Mouse (Mus musculus) spleen, adult 2 months (tissue): ENCODE results near the gene Npnt. TPM values are rescaled to one million over a fixed set of nuclear protein-coding genes. Genes with fewer than 3 reads are reported as not detected.

Experiments
- DNase-seq, 2 experiments: peaks; one replicate each; pipeline versions ENCODE4 v3.0.0 to v3.0.0-alpha.2; 2012 to 2021; ENCODE audit warnings: low spot score in 2 of 2, low read depth in 1 of 2
- H3K27ac ChIP-seq: fragments of 200-500 bp; 2 replicates; pipeline ENCODE4 v1.5.1; 2012; ENCODE audit warnings: low read length, inconsistent platforms; ENCODE audit not compliant: insufficient read depth
- H3K27me3 ChIP-seq: fragments of 200-500 bp; 2 replicates; pipeline ENCODE4 v1.6.1; 2012; ENCODE audit warnings: mild to moderate bottlenecking, moderate library complexity, low read length, inconsistent platforms; ENCODE audit not compliant: control insufficient read depth, insufficient read depth
- H3K36me3 ChIP-seq: fragments of 200-500 bp; 2 replicates; pipeline ENCODE4 v1.6.1; 2012; ENCODE audit warnings: mild to moderate bottlenecking, low read length, inconsistent platforms; ENCODE audit not compliant: control insufficient read depth, insufficient read depth
- H3K4me1 ChIP-seq: fragments of 200-500 bp; 2 replicates; pipeline ENCODE4 v1.6.1; 2011; ENCODE audit warnings: inconsistent platforms; ENCODE audit not compliant: control insufficient read depth, insufficient read depth, insufficient read length
- H3K4me3 ChIP-seq: fragments of 200-500 bp; 2 replicates; pipeline ENCODE4 v1.5.1; 2011; ENCODE audit warnings: mild to moderate bottlenecking, inconsistent platforms; ENCODE audit not compliant: insufficient read depth, insufficient read length; ENCODE audit errors: extremely low read depth
- CTCF ChIP-seq: fragments of 200-500 bp; IDR thresholded peaks from 2 replicates; pipeline ENCODE4 v1.5.1; 2011; ENCODE audit warnings: mild to moderate bottlenecking, inconsistent platforms; ENCODE audit not compliant: insufficient read depth, insufficient read length, insufficient replicate concordance; ENCODE audit errors: extremely low read depth
- POLR2A ChIP-seq: fragments of 200-500 bp; IDR thresholded peaks from 2 replicates; pipeline ENCODE4 v1.6.1; 2011; ENCODE audit warnings: low read depth, low read length, inconsistent platforms
- WGBS: fragments of 180-500 bp; shearing (Covaris S2); methylation state at CpG from one replicate; pipeline ENCODE4 v1.1.7; 2018; 5-methylcytosine and 5-hydroxymethylcytosine counted together
- polyA plus RNA-seq: library from polyadenylated mRNA; depleted of rRNA; stranded (reverse); fragments of >200 nt; gene quantifications from 2 replicates; pipeline ENCODE4 v1.2.3, GENCODE M21; 2012

Npnt gene
- polyA plus RNA-seq, 1 experiment: 42.8 TPM

DNA sequence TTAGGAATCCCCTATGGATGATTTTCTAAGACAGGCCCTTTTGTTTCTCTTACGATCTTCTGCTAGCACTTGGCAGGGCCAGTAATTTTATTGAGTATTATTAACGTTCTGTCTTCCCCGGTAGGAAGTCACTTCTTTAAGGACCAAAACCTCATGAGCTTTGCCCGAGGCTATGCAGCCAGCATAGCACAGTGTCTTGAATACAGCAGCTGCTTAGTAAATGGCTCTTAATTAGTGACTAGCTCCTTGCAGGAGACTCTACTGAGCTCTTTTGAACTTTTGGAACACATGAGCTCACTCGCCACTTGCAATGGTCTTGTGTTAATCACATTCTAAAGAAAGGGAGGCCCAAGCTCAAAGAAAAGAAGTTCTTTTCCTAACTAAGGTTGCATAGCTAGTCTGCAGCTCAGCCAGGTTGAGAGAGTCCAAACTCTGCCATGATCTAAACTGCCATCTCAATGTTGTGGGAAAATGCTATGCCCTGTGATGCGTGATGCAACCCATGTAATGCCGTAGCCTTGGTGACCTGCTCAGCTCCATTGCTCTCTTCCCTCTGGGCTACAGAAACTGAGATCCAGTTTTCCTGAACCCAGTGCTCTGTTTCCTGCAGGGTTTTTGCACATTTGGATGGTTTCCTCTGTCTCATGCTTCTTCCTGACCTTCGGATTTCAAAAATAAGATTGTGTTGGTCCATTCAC is 42.4 kb downstream of the Npnt start:
- no peaks in the 10 kb centered on the region for H3K36me3 ChIP-seq
- H3K4me1 ChIP-seq: no peaks in the 10 kb centered on the region
- no peak overlapping the region for H3K4me3 ChIP-seq
- DNase-seq: no peak
- TF ChIP-seq POLR2A (no peak), CTCF (no peak)
- 90% methylated on average over 8 of the region's 8 CpGs for WGBS
- H3K27me3 ChIP-seq: no peaks in the 10 kb centered on the region
- no peak overlapping the region for H3K27ac ChIP-seq

DNA sequence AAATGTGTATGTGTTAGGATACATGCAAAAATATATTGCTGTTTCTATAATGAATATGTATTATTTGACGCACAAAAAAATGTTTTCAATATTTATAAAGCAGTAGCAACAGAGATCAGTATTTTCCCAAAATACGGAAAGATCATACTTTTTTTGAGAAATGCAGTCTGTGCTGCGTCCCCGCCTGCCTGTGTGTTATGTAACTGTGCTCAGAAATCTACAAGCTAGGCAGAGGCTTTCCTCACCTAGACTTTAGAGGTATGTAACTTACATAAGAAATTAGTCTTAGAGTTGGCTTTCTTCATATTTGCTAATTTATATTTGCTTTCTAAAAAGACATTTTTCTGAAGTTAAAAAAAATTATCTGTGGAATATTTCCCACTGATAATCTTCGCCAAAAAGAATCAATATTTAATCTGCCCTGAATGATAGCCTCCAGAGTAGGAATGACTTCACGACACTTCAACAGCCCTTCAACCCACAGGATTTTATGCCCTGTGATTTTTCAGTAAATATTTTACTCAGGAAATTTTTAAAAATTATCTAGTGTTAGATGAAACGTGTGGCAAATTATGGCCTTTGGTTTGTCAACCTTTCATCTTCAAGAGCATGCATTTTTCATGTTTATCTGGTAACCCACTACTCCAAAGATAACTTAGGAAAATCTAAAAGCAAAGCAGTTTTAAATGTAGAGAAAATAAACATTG is 44.7 kb downstream of the Npnt start:
- H3K4me3 ChIP-seq: no peak overlapping the region
- no peaks in the 10 kb centered on the region for H3K36me3 ChIP-seq
- no peak for DNase-seq
- WGBS: 91% methylated on average over 7 of the region's 7 CpGs
- TF ChIP-seq POLR2A (no peak), CTCF (no peak)
- no peaks in the 10 kb centered on the region for H3K4me1 ChIP-seq
- no peaks in the 10 kb centered on the region for H3K27me3 ChIP-seq
- no peak overlapping the region for H3K27ac ChIP-seq

DNA sequence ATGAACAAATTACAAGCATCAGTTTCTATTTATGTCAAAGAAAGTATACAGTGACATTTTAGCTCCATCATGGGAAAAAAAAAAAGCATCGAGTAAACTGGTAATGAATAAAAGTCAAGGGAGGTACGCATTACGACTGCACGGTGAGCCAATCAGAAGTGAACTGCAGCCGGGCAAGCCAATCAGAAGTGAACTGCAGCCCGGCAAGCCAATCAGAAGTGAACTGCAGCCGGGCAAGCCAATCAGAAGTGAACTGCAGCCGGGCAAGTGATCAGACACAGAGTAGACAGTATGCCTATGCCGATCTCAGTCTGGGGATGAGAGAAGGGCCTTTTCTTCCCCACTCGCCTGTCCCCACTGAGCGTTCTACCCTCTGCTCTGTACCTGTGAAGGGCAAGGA is 46.7 kb downstream of the Npnt start:
- no peak overlapping the region for H3K27ac ChIP-seq
- no peaks in the 10 kb centered on the region for H3K36me3 ChIP-seq
- no peaks in the 10 kb centered on the region for H3K27me3 ChIP-seq
- no peak overlapping the region for H3K4me3 ChIP-seq
- DNase-seq: no peak
- 95% methylated on average over 11 of the region's 11 CpGs for WGBS
- no peaks in the 10 kb centered on the region for H3K4me1 ChIP-seq
- no peak for TF ChIP-seq POLR2A
- TF ChIP-seq CTCF: no peak

DNA sequence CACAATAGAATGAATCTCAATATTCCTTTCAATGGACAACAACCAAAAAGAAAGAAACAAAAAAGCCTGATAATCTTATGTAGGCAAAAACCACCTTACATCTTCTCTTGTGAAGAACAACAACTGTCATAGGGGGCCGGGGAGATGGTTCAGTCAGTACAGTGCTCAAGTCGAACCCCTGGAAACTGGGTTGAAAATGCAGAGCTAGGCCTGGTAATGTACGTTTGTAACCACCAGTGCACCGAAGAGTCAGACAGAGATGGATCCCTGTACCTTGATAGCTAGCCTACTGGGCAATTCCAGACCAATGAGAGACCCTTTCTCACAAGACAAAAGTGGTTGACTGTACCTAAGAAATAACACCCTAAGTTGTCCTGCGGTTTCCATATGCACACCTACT is 47.2 kb downstream of the Npnt start:
- DNase-seq: no peak
- H3K27me3 ChIP-seq: no peaks in the 10 kb centered on the region
- no peak overlapping the region for H3K4me3 ChIP-seq
- 90% methylated on average over 5 of the region's 5 CpGs for WGBS
- H3K4me1 ChIP-seq: no peaks in the 10 kb centered on the region
- no peak overlapping the region for H3K27ac ChIP-seq
- no peaks in the 10 kb centered on the region for H3K36me3 ChIP-seq
- TF ChIP-seq CTCF (no peak), POLR2A (no peak)

DNA sequence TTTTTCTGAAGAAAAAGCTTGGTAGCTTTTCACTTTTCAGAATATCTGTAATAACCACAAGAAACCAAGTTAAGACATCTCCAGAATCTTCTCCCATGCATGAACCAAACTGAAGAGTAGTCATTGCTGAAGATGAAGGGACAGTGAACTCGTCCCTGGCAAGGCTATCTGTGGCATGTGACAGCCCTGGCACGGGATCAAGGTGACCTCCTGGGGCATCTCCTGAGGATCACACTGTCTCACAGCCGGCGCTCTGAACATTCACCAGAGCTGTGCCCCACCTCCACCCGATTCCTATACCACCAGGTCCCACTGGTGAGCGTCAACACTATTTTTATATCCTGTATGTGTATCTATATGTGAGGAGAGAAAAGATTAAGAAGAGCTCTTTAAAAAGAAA is 47.9 kb downstream of the Npnt start:
- H3K4me3 ChIP-seq: no peak overlapping the region
- 86% methylated on average over 6 of the region's 6 CpGs for WGBS
- DNase-seq: no peak
- H3K27me3 ChIP-seq: no peaks in the 10 kb centered on the region
- TF ChIP-seq POLR2A: no peak
- TF ChIP-seq CTCF: no peak
- H3K36me3 ChIP-seq: no peaks in the 10 kb centered on the region
- no peak overlapping the region for H3K27ac ChIP-seq
- no peaks in the 10 kb centered on the region for H3K4me1 ChIP-seq

DNA sequence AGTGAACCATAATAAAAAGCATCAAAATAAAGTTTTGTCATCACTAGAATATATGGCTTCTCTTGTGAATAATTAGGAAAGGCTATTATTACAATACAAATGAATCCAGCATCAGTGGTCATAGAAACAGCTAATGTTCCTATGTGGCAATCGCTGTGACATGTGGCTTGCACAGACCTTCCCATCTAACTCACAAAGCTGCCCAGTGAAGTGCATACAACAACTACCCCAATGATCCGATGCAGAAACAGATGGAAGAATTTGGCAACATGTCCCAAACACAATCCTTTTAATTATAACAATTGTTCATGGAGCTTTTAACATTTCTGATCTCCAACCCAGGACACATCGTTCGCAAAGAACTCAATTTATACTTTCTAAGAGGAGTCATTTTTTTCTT is 52.2 kb downstream of the Npnt start:
- Histone ChIP-seq H3K27ac (no peak overlapping the region), H3K4me3 (no peak overlapping the region), H3K27me3 (no peaks in the 10 kb centered on the region), H3K36me3 (no peaks in the 10 kb centered on the region), H3K4me1 (no peaks in the 10 kb centered on the region)
- no peak for TF ChIP-seq POLR2A
- no peak for TF ChIP-seq CTCF
- 91% methylated on average over 4 of the region's 4 CpGs for WGBS
- DNase-seq: no peak

DNA sequence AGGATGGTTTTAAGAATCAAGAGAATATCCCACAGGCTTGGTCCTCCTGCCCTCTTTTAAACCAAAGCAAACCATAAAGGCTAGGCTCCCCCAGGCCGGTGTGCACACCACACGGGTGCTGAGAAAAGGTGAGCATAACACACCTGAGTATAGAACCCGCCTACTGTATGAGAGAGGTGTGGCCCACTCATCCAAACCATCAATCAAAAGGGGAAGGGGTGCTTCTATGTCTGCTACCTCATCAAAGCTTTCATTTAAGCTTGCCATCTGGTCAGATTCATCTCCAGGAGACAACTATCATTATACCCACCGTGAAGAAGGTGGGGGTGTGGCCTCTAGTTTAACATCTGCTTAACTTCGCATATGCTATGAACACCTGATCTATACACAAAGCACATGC is 52.7 kb downstream of the Npnt start:
- WGBS: 89% methylated on average over 5 of the region's 5 CpGs
- no peak overlapping the region for H3K4me3 ChIP-seq
- no peak for DNase-seq
- H3K4me1 ChIP-seq: no peaks in the 10 kb centered on the region
- H3K27me3 ChIP-seq: no peaks in the 10 kb centered on the region
- no peak overlapping the region for H3K27ac ChIP-seq
- H3K36me3 ChIP-seq: no peaks in the 10 kb centered on the region
- TF ChIP-seq POLR2A (no peak), CTCF (no peak)
